Comparison of ENCODE assay signal across 21 mouse cellular contexts in the genomic region with DNA sequence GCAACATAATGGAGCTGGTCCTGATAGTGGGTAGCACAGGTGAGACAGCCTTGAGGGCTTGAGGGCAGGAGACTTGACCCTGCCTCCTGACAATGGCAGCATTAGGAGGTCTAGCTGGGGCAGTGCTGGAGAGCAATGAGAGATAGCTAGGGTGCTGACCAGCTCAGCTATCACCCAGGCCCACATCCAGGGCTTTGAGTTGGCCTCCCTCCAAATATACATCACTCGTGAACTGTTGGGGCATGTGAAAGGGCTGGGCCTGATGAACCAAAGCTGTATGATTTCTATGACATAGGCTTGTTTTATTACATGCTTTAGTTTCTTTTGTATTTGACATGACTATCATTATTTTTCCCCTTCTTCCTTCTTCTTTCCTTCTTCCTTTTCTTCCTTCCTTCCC.
DNase-seq lines count a peak whose midpoint lies in the region; ATAC-seq and TF ChIP-seq lines count a peak whose summit lies in the region.
"Had no signal": no experiment of that assay in that cellular context is flagged by ENCODE, and none has a peak within 500 bp of the region (broad histone marks: within the 10 kb centered on the region; RNA-seq: fewer than 3 reads in every experiment).

No protein-coding gene starts in this region.

- H3K4me2 ChIP-seq in heart, embryonic 15.5 days: no peak overlapping the region
- H3K4me2 ChIP-seq in lung, embryonic 14.5 days: no peak overlapping the region
- no peak overlapping the region for H3K4me2 ChIP-seq in lung, embryonic 15.5 days
- H3K4me2 ChIP-seq in lung, embryonic 16.5 days (ENCODE audit: low read depth, low read length): no peak overlapping the region

- 0 out of 2 replicates have a peak, but pooled peaks have one; percentile 22 for ATAC-seq in heart, embryonic 15.5 days (replicated peaks; ENCODE audit: insufficient number of reproducible peaks, insufficient read depth, low FRiP score, low read depth)
- peak; percentile 76 for ATAC-seq in lung, embryonic 14.5 days (ENCODE audit: insufficient read depth)
- 0 out of 2 replicates have a peak, but pooled peaks have one; percentile 67 for ATAC-seq in lung, embryonic 15.5 days (ENCODE audit: borderline replicate concordance, extremely low read depth, low FRiP score, low TSS enrichment)
- peak; percentile 76; the same call in 1 of the 2 replicates for ATAC-seq in lung, embryonic 16.5 days (ENCODE audit: low read depth)
- ATAC-seq: activated CD4-positive, CD25-positive, alpha-beta regulatory T cell, adult 4 months; CD4-positive, CD25-positive, alpha-beta regulatory T cell, adult 4 months; Patski had no signal

- no peak for TF ChIP-seq CTCF in lung, embryonic 14.5 days (IDR thresholded peaks at IDR 0.05; ENCODE audit: low read depth)

- no peak overlapping the region for H3K4me3 ChIP-seq in heart, embryonic 15.5 days
- no peak overlapping the region for H3K4me3 ChIP-seq in lung, embryonic 14.5 days (ENCODE audit: low read depth, low read length)
- H3K4me3 ChIP-seq in lung, embryonic 15.5 days: no peak overlapping the region
- no peak overlapping the region for H3K4me3 ChIP-seq in lung, embryonic 16.5 days (ENCODE audit: low read length)

- H3K9ac ChIP-seq in heart, embryonic 15.5 days: no peak overlapping the region
- H3K9ac ChIP-seq in lung, embryonic 14.5 days: no peak overlapping the region
- H3K9ac ChIP-seq in lung, embryonic 15.5 days: no peak overlapping the region
- no peak overlapping the region for H3K9ac ChIP-seq in lung, embryonic 16.5 days (ENCODE audit: low read length)

- no peaks in the 10 kb centered on the region; the same call in 1 of the 2 replicates for H3K4me1 ChIP-seq in heart, embryonic 15.5 days (replicated peaks)
- H3K4me1 ChIP-seq in lung, embryonic 14.5 days (ENCODE audit: insufficient read depth): no peaks in the 10 kb centered on the region
- peaks cover 4% of the 10 kb centered on the region for H3K4me1 ChIP-seq in lung, embryonic 15.5 days
- peaks cover 5% of the 10 kb centered on the region; the same call in 1 of the 2 replicates for H3K4me1 ChIP-seq in lung, embryonic 16.5 days (replicated peaks; ENCODE audit: control insufficient read depth, insufficient read depth, low read length)

- H3K27me3 ChIP-seq in heart, embryonic 15.5 days: 0 out of 2 replicates have a peak, but pooled peaks cover 4% of the 10 kb centered on the region
- no peaks in the 10 kb centered on the region for H3K27me3 ChIP-seq in lung, embryonic 14.5 days (ENCODE audit: insufficient read depth, low read length)
- no peaks in the 10 kb centered on the region for H3K27me3 ChIP-seq in lung, embryonic 15.5 days
- no peaks in the 10 kb centered on the region for H3K27me3 ChIP-seq in lung, embryonic 16.5 days (ENCODE audit: control insufficient read depth, insufficient read depth, low read depth, low read length)

- WGBS in heart, embryonic 15.5 days: 36% methylated on average over 1 of the region's 1 CpGs
- WGBS in lung, embryonic 14.5 days: 50% methylated on average over 1 of the region's 1 CpGs
- WGBS in lung, embryonic 15.5 days: 32% methylated on average over 1 of the region's 1 CpGs
- WGBS in lung, embryonic 16.5 days: 13% methylated on average over 1 of the region's 1 CpGs

- intact Hi-C loops in heart, postnatal 10 days (cut with DNase I): no loop called here

- no peak for DNase-seq in heart, postnatal 10 days
- peak; percentile 67 for DNase-seq in lung, embryonic 14.5 days
- DNase-seq in lung, postnatal 36 days: no peak
- DNase-seq in lung, postnatal 10 days: no peak
- DNase-seq in lung, postnatal 14 days: no peak
- DNase-seq: adrenal gland, adult 2 months; adrenal gland, adult 8-10 months; adrenal gland, postnatal 10 days; adrenal gland, postnatal 14 days; adrenal gland, postnatal 25 days; adrenal gland, postnatal 36 days; B cell, adult 2 months; cerebellum, adult 11 months; cerebellum, adult 11-12 months had no signal

- H3K9me3 ChIP-seq in heart, embryonic 15.5 days (replicated peaks): no peaks in the 10 kb centered on the region
- no peaks in the 10 kb centered on the region for H3K9me3 ChIP-seq in lung, embryonic 14.5 days (ENCODE audit: low read depth, low read length)
- H3K9me3 ChIP-seq in lung, embryonic 15.5 days: no peaks in the 10 kb centered on the region
- no peaks in the 10 kb centered on the region for H3K9me3 ChIP-seq in lung, embryonic 16.5 days (ENCODE audit: control insufficient read depth, low read length)

- H3K36me3 ChIP-seq in heart, embryonic 15.5 days: no peaks in the 10 kb centered on the region
- no peaks in the 10 kb centered on the region for H3K36me3 ChIP-seq in lung, embryonic 14.5 days (ENCODE audit: insufficient read depth)
- no peaks in the 10 kb centered on the region for H3K36me3 ChIP-seq in lung, embryonic 15.5 days
- no peaks in the 10 kb centered on the region for H3K36me3 ChIP-seq in lung, embryonic 16.5 days (ENCODE audit: control insufficient read depth, insufficient read depth, low read length)
- H3K36me3 ChIP-seq: G1E had no signal

- H3K27ac ChIP-seq in heart, embryonic 15.5 days: no peak overlapping the region
- no peak overlapping the region for H3K27ac ChIP-seq in lung, embryonic 14.5 days (ENCODE audit: low read depth)
- H3K27ac ChIP-seq in lung, embryonic 15.5 days: no peak overlapping the region
- no peak overlapping the region for H3K27ac ChIP-seq in lung, embryonic 16.5 days (ENCODE audit: low read length)

Comparison
In these comparisons a context has a peak if more than half of its experiments do, and no peak if none do; other contexts are left out.
1. ATAC-seq: peak in every context shown above with its lines; median percentile 76 in lung, embryonic 14.5 days; 76 in lung, embryonic 16.5 days; 67 in lung, embryonic 15.5 days; 22 in heart, embryonic 15.5 days.